Mouse (Mus musculus): ENCODE data around the gene Carns1.

- TF ChIP-seq CTCF (IDR thresholded peaks at IDR 0.05; ENCODE audit: extremely low read depth, insufficient read length, insufficient replicate concordance, low read depth, low read length) (no peak), POLR2A (IDR thresholded peaks at IDR 0.05; ENCODE audit: low read depth, low read length) (no peak)
These were observed 45.1 kb upstream of the Carns1 start for GRCm38 (mm10) chr19:4220416-4220815.
